Mouse (Mus musculus) forebrain, embryonic 12.5 days (tissue): ENCODE results near the gene Adm. TPM values are rescaled to one million over a fixed set of nuclear protein-coding genes. Genes with fewer than 3 reads are reported as not detected.
"Not testable (repeated sequence)": the region's sequence is repeated elsewhere in the genome, so short reads cannot be mapped to it uniquely, and the experiment has no call there.

Experiments
- ATAC-seq: fragments of 200-750 bp; cut with Nextera tagmentation; 2 replicates; pipeline ENCODE4 v1.8.0; 2017; ENCODE audit warnings: moderate TSS enrichment; ENCODE audit not compliant: low FRiP score
- H3K27ac ChIP-seq: fragments of 300-500 bp; sonication (generic); 2 replicates; pipeline ENCODE4 v1.5.1; 2016; ENCODE audit warnings: mild to moderate bottlenecking
- H3K27me3 ChIP-seq: fragments of 300-500 bp; sonication (generic); 2 replicates; pipeline ENCODE4 v1.6.1; 2016; ENCODE audit warnings: mild to moderate bottlenecking
- H3K36me3 ChIP-seq: fragments of 300-500 bp; sonication (generic); replicated peaks from 2 replicates; pipeline ENCODE4 v1.6.1; 2016; ENCODE audit warnings: mild to moderate bottlenecking
- H3K4me1 ChIP-seq: fragments of 300-500 bp; sonication (generic); 2 replicates; pipeline ENCODE4 v1.6.1; 2016
- H3K4me2 ChIP-seq: fragments of 300-500 bp; sonication (generic); 2 replicates; pipeline ENCODE4 v1.6.1; 2016; ENCODE audit warnings: mild to moderate bottlenecking, moderate library complexity
- H3K4me3 ChIP-seq: fragments of 300-500 bp; sonication (generic); replicated peaks from 2 replicates; pipeline ENCODE4 v1.5.1; 2016; ENCODE audit warnings: mild to moderate bottlenecking
- H3K9ac ChIP-seq: fragments of 300-500 bp; sonication (generic); 2 replicates; pipeline ENCODE4 v1.6.1; 2016; ENCODE audit warnings: mild to moderate bottlenecking
- H3K9me3 ChIP-seq: fragments of 300-500 bp; sonication (generic); 2 replicates; pipeline ENCODE4 v1.6.1; 2016
- WGBS: fragments of 180-500 bp; shearing (Covaris S2); methylation state at CpG from one replicate; pipeline ENCODE4 v1.1.7; 2016; 5-methylcytosine and 5-hydroxymethylcytosine counted together
- polyA plus RNA-seq: library from polyadenylated mRNA; unstranded; fragments of >200 nt; fragmentation: Nextera tagmentation; extraction: Ambion mirVana; gene quantifications from 2 replicates; pipeline ENCODE4 v1.2.1, GENCODE M21; 2016

Gene Adm
- 3.0 and 3.1 TPM in 2 replicates for polyA plus RNA-seq

- Histone ChIP-seq H3K36me3 (no peaks in the 10 kb centered on the region), H3K9ac (peak within 1 kb of the TSS; percentile 42), H3K4me1 (peaks cover 45% of the 10 kb centered on the region), H3K4me3 (peak within 1 kb of the TSS; percentile 31), H3K4me2 (peak within 1 kb of the TSS; percentile 55), H3K27ac (no peak within 1 kb of the TSS), H3K27me3 (peaks cover 81% of the 10 kb centered on the region), H3K9me3 (no peaks in the 10 kb centered on the region)
- WGBS: 2% methylated on average over 30 of the region's 30 CpGs
- ATAC-seq: peak; percentile 24; the same call in 1 of the 2 replicates
These were observed at the start of gene Adm for GRCm38 (mm10) chr7:110627486-110628272. Adm (plus strand) TSS chr7:110627661.

- 96% methylated on average over 3 of the region's 3 CpGs for WGBS
- H3K4me1 ChIP-seq: no peaks in the 10 kb centered on the region
- no peaks in the 10 kb centered on the region for H3K27me3 ChIP-seq
- no peak overlapping the region for H3K4me2 ChIP-seq
- H3K4me3 ChIP-seq: no peak overlapping the region
- H3K27ac ChIP-seq: no peak overlapping the region
- no peaks in the 10 kb centered on the region for H3K9me3 ChIP-seq
- no peaks in the 10 kb centered on the region for H3K36me3 ChIP-seq
- ATAC-seq: no peak
- no peak overlapping the region for H3K9ac ChIP-seq
These were observed 43.8 kb upstream of the Adm start for GRCm38 (mm10) chr7:110583705-110584104.

DNA sequence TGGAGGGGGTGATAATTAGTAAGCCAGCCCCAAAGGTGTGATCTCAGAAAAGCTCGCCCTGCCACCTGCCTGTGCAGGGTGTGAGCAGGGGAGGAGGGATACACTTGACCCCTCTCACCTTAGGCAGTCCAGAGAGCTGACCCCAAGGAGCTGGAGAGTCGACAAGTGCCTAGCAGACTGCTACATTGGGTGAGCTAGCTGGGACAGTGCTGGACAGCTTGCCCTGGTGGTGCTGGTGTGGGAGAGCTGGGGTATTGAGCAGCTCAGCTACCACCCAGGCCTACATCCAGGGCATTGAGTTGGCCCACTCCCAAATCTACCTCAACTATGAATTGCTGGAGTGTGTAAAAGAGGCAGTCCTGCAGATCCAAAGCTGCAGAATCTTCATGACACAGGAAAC, 43.3 kb upstream of the Adm start:
- no peak for ATAC-seq
- no peaks in the 10 kb centered on the region for H3K36me3 ChIP-seq
- no peaks in the 10 kb centered on the region for H3K27me3 ChIP-seq
- 90% methylated on average over 2 of the region's 2 CpGs for WGBS
- no peak overlapping the region for H3K9ac ChIP-seq
- H3K4me2 ChIP-seq: no peak overlapping the region
- H3K4me1 ChIP-seq: no peaks in the 10 kb centered on the region
- H3K4me3 ChIP-seq: no peak overlapping the region
- no peaks in the 10 kb centered on the region for H3K9me3 ChIP-seq
- H3K27ac ChIP-seq: no peak overlapping the region

GRCm38 (mm10) chr7:110585250-110585649, 42.2 kb upstream of the Adm start:
- WGBS: 75% methylated on average over 2 of the region's 2 CpGs
- Histone ChIP-seq H3K4me1 (no peaks in the 10 kb centered on the region), H3K9me3 (no peaks in the 10 kb centered on the region)

DNA sequence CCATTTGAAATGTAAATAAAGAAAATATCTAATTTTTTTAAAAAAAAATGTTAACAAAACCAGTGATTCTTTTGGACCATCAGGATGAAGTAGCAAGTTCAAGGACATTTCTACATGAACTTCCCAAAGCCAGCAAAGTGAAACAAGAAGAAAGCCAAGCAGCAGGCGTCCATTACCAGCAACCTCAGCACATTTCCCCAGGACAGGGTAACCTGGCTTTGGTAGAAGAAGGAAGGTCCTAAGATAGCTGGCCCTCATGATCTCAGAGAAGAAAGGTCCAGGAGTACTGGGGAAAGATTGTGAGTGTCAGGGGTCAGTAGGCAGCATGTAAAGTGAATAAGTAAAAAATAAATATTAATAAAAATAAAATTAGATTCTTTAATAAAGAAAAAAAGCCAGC, 39.7 kb upstream of the Adm start:
- 85% methylated on average over 1 of the region's 1 CpGs for WGBS
- H3K36me3 ChIP-seq: no peaks in the 10 kb centered on the region
- ATAC-seq: no peak
- no peaks in the 10 kb centered on the region for H3K9me3 ChIP-seq
- no peaks in the 10 kb centered on the region for H3K27me3 ChIP-seq
- H3K27ac ChIP-seq: no peak overlapping the region
- H3K4me2 ChIP-seq: no peak overlapping the region
- H3K4me1 ChIP-seq: no peaks in the 10 kb centered on the region
- no peak overlapping the region for H3K4me3 ChIP-seq
- H3K9ac ChIP-seq: no peak overlapping the region

More at GRCm38 (mm10) chr7:110585250-110585649, 42.2 kb upstream of the Adm start:
- H3K4me3 ChIP-seq: no peak overlapping the region
- no peak overlapping the region for H3K9ac ChIP-seq
- H3K36me3 ChIP-seq: no peaks in the 10 kb centered on the region
- ATAC-seq: no peak
- no peak overlapping the region for H3K4me2 ChIP-seq
- H3K27ac ChIP-seq: no peak overlapping the region
- H3K27me3 ChIP-seq: no peaks in the 10 kb centered on the region

DNA sequence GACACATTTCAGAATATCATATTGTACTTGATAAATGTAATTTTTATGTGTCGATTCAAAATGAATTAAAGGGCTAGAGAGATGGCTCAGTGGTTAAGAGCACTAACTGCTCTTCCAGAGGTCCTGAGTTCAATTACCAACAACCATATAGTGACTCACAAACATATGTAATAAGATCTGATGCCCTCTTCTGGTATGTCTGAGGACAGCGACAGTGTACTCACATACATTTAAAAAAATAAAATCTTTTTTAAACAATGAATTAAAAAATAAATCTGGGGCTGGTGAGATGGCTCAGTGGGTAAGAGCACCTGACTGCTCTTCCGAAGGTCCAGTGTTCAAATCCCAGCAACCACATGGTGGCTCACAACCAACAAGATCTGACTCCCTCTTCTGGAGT, 33.5 kb upstream of the Adm start:
- ATAC-seq, H3K27ac ChIP-seq, H3K36me3 ChIP-seq, H3K9ac ChIP-seq, H3K27me3 ChIP-seq, H3K9me3 ChIP-seq, H3K4me1 ChIP-seq, H3K4me2 ChIP-seq, H3K4me3 ChIP-seq: not testable (repeated sequence)
- WGBS: 96% methylated on average over 3 of the region's 3 CpGs

DNA sequence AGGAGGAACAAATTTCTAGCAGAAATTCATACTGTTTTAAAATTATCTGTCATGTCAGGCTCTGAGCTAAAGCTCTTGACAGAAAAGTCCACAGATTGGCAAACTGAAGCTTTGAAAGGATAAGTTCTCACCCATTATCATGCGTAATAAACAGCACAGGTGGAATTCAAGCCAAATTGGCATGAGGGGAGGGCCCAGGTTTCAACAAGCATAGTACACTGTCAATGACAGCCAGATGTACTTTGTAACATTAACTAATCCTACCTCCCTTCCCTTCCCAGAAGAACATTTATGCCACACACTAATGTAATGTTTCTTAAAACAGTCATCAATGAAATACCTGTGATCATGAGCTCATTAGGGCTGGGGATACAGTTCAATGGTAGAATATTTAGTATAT, 30.3 kb upstream of the Adm start:
- WGBS: 89% methylated on average over 1 of the region's 1 CpGs
- Histone ChIP-seq H3K36me3 (peaks cover 7% of the 10 kb centered on the region), H3K27me3 (no peaks in the 10 kb centered on the region), H3K9me3 (no peaks in the 10 kb centered on the region), H3K27ac (no peak overlapping the region), H3K9ac (no peak overlapping the region), H3K4me3 (no peak overlapping the region), H3K4me2 (no peak overlapping the region), H3K4me1 (no peaks in the 10 kb centered on the region)
- no peak for ATAC-seq

DNA sequence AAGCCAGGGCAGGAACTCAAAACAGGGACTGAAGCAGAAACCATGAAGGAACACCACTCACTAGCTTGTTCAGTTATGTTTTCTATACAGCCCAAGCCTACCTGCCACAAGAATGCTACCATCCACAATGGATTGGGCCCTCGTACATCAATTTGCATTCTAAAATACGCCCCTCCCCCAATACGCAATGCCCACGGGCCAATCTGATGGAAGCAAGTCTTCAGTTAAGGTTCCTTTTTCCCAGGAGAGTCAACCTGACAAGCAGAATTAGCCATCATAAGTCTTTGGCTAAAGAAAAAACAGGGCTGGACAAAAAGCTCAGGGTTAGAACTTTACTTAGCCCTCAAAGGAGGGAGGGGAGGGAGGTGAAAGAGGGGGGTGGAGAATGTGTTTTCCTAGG, 22.0 kb upstream of the Adm start:
- Histone ChIP-seq H3K4me2 (no peak overlapping the region), H3K4me3 (no peak overlapping the region), H3K9ac (no peak overlapping the region), H3K9me3 (no peaks in the 10 kb centered on the region), H3K36me3 (no peaks in the 10 kb centered on the region), H3K4me1 (no peaks in the 10 kb centered on the region), H3K27ac (no peak overlapping the region), H3K27me3 (no peaks in the 10 kb centered on the region)
- no peak for ATAC-seq
- WGBS: 79% methylated on average over 4 of the region's 4 CpGs

DNA sequence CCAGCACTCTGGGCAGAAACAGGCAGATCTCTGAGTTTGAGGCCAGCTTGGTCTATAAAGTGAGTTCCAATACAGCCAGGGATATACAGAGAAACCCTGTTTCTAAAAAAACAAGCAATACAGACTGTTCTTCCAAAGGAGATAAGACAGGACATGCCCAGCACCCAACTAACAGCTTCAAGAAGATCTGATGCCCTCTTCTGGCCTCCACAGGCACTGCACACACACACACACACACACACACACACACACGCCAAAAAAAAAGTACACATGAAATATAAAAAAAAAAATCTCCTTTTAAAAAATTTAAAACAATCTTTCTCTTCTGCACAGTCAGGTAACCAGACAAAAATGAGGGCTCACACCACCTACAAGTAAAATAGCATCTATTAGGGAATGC, 20.6 kb upstream of the Adm start:
- Histone ChIP-seq H3K27ac (no peak overlapping the region), H3K9ac (no peak overlapping the region), H3K4me2 (no peak overlapping the region), H3K27me3 (no peaks in the 10 kb centered on the region), H3K36me3 (no peaks in the 10 kb centered on the region), H3K9me3 (no peaks in the 10 kb centered on the region), H3K4me1 (peaks cover under 1% of the 10 kb centered on the region; the same call in 1 of the 2 replicates), H3K4me3 (no peak overlapping the region)
- no peak for ATAC-seq
- WGBS: 95% methylated on average over 1 of the region's 1 CpGs

DNA sequence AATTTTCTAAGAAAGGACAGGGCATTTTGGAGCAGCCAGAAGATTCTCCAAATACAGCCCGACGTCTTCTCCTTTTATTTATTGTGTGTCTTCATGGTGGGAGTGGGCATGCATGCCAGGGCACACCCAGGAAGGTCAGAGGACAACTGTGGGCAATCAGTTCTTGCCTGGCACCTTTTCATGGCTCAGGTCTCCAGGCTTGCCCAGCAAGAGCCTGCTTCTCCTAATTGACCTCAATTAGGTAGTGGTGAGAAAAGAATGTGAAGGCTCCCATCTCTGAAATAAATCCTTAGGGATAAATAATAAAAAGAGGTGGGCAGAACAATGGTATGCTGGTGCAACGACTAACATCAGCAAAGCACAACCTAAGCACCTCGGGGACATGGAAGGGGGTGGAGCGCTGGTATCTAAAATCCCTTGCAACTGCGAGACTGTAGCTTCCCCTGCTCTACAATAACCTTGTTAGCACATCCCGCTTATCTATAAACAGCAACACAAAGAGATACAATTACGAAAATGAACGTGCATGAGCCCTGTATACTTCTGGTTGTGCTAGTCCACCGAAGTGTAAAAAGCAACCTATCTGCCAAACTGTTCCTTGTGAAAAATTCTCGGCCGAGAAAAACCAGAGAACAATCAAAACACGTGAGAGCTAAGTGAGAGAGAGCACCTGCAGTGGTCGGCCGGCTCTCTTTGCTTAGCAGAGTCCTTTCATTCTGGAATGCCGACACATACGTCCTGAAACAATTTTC, 13.9 kb upstream of the Adm start:
- no peak for ATAC-seq
- 4% methylated on average over 17 of the region's 17 CpGs for WGBS
- peak overlapping the region; percentile 94 for H3K9ac ChIP-seq
- peak overlapping the region; percentile 91 for H3K4me2 ChIP-seq
- no peaks in the 10 kb centered on the region for H3K9me3 ChIP-seq
- peak overlapping the region; percentile 98 for H3K27ac ChIP-seq
- H3K27me3 ChIP-seq: peaks cover 11% of the 10 kb centered on the region; the same call in 1 of the 2 replicates
- peak overlapping the region; percentile 92 for H3K4me3 ChIP-seq
- H3K36me3 ChIP-seq: no peaks in the 10 kb centered on the region
- H3K4me1 ChIP-seq: peaks cover 18% of the 10 kb centered on the region

DNA sequence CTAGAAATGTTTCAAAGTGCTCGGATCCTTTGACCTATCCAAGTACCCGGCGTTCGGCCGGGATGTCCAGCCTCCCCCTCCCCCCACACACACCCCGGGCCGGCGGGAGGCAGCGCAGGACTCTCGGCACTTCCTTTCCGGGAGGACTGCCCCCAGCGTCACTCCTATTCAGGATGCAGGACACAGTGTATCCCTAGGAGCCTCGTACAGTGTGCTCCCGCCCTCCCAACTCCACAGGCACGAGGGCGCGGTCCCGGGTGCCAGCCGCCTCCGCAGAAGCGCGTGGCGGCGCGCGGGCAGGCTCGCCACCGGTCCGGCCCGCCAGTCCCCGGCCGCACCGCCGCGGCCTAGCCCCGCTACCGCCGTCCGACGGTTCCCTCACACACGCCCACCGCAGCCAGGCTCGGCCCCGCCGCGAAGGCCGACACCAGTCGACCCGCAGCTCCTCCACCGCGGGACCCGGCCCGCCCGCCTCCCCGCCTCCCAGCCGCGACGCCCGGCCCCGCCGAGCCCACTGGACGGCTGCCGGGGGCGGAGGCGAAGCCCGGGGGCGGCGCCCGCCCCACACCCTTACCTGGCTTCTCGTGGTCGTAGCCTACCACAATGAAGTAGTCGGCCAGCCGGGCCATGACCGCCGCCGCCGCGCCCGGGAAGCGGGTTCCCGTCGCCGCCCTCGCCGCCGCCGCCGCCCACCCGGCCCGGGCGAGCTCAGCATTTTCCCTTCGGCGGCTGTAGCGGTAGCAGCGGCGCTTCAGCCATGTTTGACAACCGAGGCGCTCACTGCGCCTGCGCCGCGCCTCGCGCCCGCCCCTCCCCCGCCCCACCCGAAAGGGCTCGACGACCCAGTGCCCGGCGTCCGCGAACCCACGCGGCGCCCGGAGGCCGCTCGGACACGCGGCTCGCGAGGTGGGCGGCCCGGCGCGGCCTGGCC, 13.1 kb upstream of the Adm start, which contains the start of gene Sbf2:
TSS of gene Sbf2 (minus strand) at position 790 of the 931 bp plus-strand sequence.
- H3K4me3 ChIP-seq: peak within 1 kb of the TSS; percentile 92
- H3K9ac ChIP-seq: peak within 1 kb of the TSS; percentile 94
- ATAC-seq: peak; percentile 92
- under 1% methylated on average over 91 of the region's 127 CpGs for WGBS
- H3K27me3 ChIP-seq: peaks cover 11% of the 10 kb centered on the region; the same call in 1 of the 2 replicates
- peaks cover 18% of the 10 kb centered on the region for H3K4me1 ChIP-seq
- H3K27ac ChIP-seq: peak within 1 kb of the TSS; percentile 98
- no peaks in the 10 kb centered on the region for H3K9me3 ChIP-seq
- H3K4me2 ChIP-seq: peak within 1 kb of the TSS; percentile 91
- H3K36me3 ChIP-seq: no peaks in the 10 kb centered on the region
